Comparison of ENCODE assay signal across 22 mouse cellular contexts in genomic region chr12:81002841-81003635, GRCm38 (mm10). TPM values are rescaled to one million over a fixed set of nuclear protein-coding genes. Genes with fewer than 3 reads are reported as not detected.
DNase-seq lines count a peak whose midpoint lies in the region; ATAC-seq and TF ChIP-seq lines count a peak whose summit lies in the region.
"Had no signal": no experiment of that assay in that cellular context is flagged by ENCODE, and none has a peak within 500 bp of the region (broad histone marks: within the 10 kb centered on the region; RNA-seq: fewer than 3 reads in every experiment).

No protein-coding gene starts in this region.

- intact Hi-C loops in left cerebral cortex, adult 2 months (cut with DNase I), result no loop called here

- peaks cover 31% of the 10 kb centered on the region for H3K27me3 ChIP-seq in forebrain, embryonic 13.5 days
- H3K27me3 ChIP-seq in limb, embryonic 11.5 days (ENCODE audit: control insufficient read depth, insufficient read depth, low read length), result no peaks in the 10 kb centered on the region
- H3K27me3 ChIP-seq: hindbrain, embryonic 15.5 days; stomach, embryonic 15.5 days had no signal

- no peaks in the 10 kb centered on the region for H3K9me3 ChIP-seq in forebrain, embryonic 13.5 days (replicated peaks)
- no peaks in the 10 kb centered on the region for H3K9me3 ChIP-seq in limb, embryonic 11.5 days (ENCODE audit: control insufficient read depth, low read length)
- H3K9me3 ChIP-seq: embryonic facial prominence, embryonic 12.5 days; hindbrain, embryonic 15.5 days; stomach, embryonic 15.5 days had no signal

- peak overlapping the region; percentile 34 for H3K4me2 ChIP-seq in forebrain, embryonic 13.5 days
- peak overlapping the region; percentile 17 for H3K4me2 ChIP-seq in limb, embryonic 11.5 days (ENCODE audit: low read depth, severe bottlenecking)
- H3K4me2 ChIP-seq: embryonic facial prominence, embryonic 12.5 days; hindbrain, embryonic 15.5 days; liver, embryonic 11.5 days; lung, embryonic 14.5 days; stomach, embryonic 15.5 days had no signal

- DNase-seq in embryo, embryonic 10 days (ENCODE audit: low spot score), result peak; percentile 58
- peak; percentile 59 for DNase-seq in embryo, embryonic 11 days
- DNase-seq in limb, embryonic 11.5 days (ENCODE audit: low spot score), result peak; percentile 55
- DNase-seq in gastrocnemius, postnatal 10 days, result no peak
- no peak for DNase-seq in cerebellum, adult 9-11 months
- no peak for DNase-seq in left cerebral cortex, adult 2 months (ENCODE audit: extremely low spot score in 1 of 2, low spot score in 2 of 2)
- DNase-seq: cerebellum, postnatal 10 days; gastrocnemius, adult 2 months; heart, adult 2 months; heart, postnatal 10 days; kidney, adult 18-20 months; kidney, postnatal 14 days; lung, embryonic 14.5 days; midbrain, embryonic 14.5 days; spleen, adult 18-20 months had no signal

- 2% methylated on average over 13 of the region's 13 CpGs for WGBS in forebrain, embryonic 13.5 days
- 4% methylated on average over 13 of the region's 13 CpGs for WGBS in limb, embryonic 11.5 days

- peak; percentile 89 for ATAC-seq in forebrain, embryonic 13.5 days
- no peak for ATAC-seq in limb, embryonic 11.5 days (ENCODE audit: insufficient number of reproducible peaks, low FRiP score, low TSS enrichment, low read depth)

- H3K36me3 ChIP-seq in forebrain, embryonic 13.5 days (ENCODE audit: poor library complexity, severe bottlenecking), result no peaks in the 10 kb centered on the region
- no peaks in the 10 kb centered on the region for H3K36me3 ChIP-seq in limb, embryonic 11.5 days (ENCODE audit: control insufficient read depth, insufficient read depth, low read length)
- H3K36me3 ChIP-seq: embryonic facial prominence, embryonic 12.5 days; hindbrain, embryonic 15.5 days; stomach, embryonic 15.5 days had no signal

- no peak overlapping the region for H3K4me3 ChIP-seq in forebrain, embryonic 13.5 days
- H3K4me3 ChIP-seq in limb, embryonic 11.5 days (ENCODE audit: low read depth, low read length), result no peak overlapping the region
- no peak overlapping the region for H3K4me3 ChIP-seq in left cerebral cortex, adult 2 months
- H3K4me3 ChIP-seq: embryonic facial prominence, embryonic 12.5 days; gastrocnemius, adult 2 months; heart, adult 2 months; hindbrain, embryonic 15.5 days; stomach, embryonic 15.5 days had no signal

- no peak for TF ChIP-seq CTCF in left cerebral cortex, adult 2 months (IDR thresholded peaks at IDR 0.05)

- H3K27ac ChIP-seq in forebrain, embryonic 13.5 days, result peak overlapping the region; percentile 69
- H3K27ac ChIP-seq in limb, embryonic 11.5 days (replicated peaks; ENCODE audit: low read depth, low read length), result peak overlapping the region; percentile 45; the same call in 1 of the 2 replicates
- H3K27ac ChIP-seq in left cerebral cortex, adult 2 months, result no peak overlapping the region
- H3K27ac ChIP-seq: embryonic facial prominence, embryonic 12.5 days; gastrocnemius, adult 2 months; heart, adult 2 months; hindbrain, embryonic 15.5 days; macrophage; stomach, embryonic 15.5 days had no signal

- no peak overlapping the region for H3K9ac ChIP-seq in forebrain, embryonic 13.5 days
- H3K9ac ChIP-seq in limb, embryonic 11.5 days (ENCODE audit: low read length), result no peak overlapping the region
- H3K9ac ChIP-seq: embryonic facial prominence, embryonic 12.5 days; hindbrain, embryonic 15.5 days; lung, embryonic 14.5 days; stomach, embryonic 15.5 days had no signal

- peaks cover 27% of the 10 kb centered on the region for H3K4me1 ChIP-seq in forebrain, embryonic 13.5 days
- peaks cover 16% of the 10 kb centered on the region for H3K4me1 ChIP-seq in limb, embryonic 11.5 days (ENCODE audit: control insufficient read depth, insufficient read depth, low read length)

RNA-seq across cellular contexts. Expression of gene Smoc1, which starts 23.6 kb away (rescaled TPM):
- polyA plus RNA-seq in forebrain, embryonic 13.5 days (2015; fragmentation: Nextera tagmentation; extraction: Ambion mirVana), result 6.4 and 7.3 TPM in 2 replicates
- polyA plus RNA-seq in limb, embryonic 11.5 days (2014; fragmentation: Nextera tagmentation; extraction: Ambion mirVana), result 15.6 and 19.1 TPM in 2 replicates
- total RNA-seq in gastrocnemius, postnatal 10 days (2021), result 1 to 10 TPM; 2.5 to 3.3 TPM
- total RNA-seq in left cerebral cortex, adult 2 months (2021), result 1 to 10 TPM; 8.8 to 9.6 TPM

RNA-seq across cellular contexts. Expression of gene Slc10a1, which starts 34.5 kb away (rescaled TPM):
- 0.54 and 0.62 TPM in 2 replicates for polyA plus RNA-seq in forebrain, embryonic 13.5 days (2015; fragmentation: Nextera tagmentation; extraction: Ambion mirVana)
- polyA plus RNA-seq in limb, embryonic 11.5 days (2014; fragmentation: Nextera tagmentation; extraction: Ambion mirVana), result 0.47 and 0.78 TPM in 2 replicates
- under 1 TPM in 1 of 2 experiments, not detected in 1; 0.41 TPM for total RNA-seq in gastrocnemius, postnatal 10 days (2021)
- not detected for total RNA-seq in left cerebral cortex, adult 2 months (2021)
- total RNA-seq: gastrocnemius, adult 2 months; heart, adult 2 months; heart, postnatal 10 days; left cerebral cortex, postnatal 10 days had no signal
- polyA plus RNA-seq: heart, adult 2 months; macrophage had no signal

RNA-seq across cellular contexts. Expression of gene Srsf5, which starts 57.7 kb away (rescaled TPM):
- 528 and 549 TPM in 2 replicates for polyA plus RNA-seq in forebrain, embryonic 13.5 days (2015; fragmentation: Nextera tagmentation; extraction: Ambion mirVana)
- 363 and 435 TPM in 2 replicates for polyA plus RNA-seq in limb, embryonic 11.5 days (2014; fragmentation: Nextera tagmentation; extraction: Ambion mirVana)
- 100 to 1,000 TPM; 157 to 190 TPM for total RNA-seq in gastrocnemius, postnatal 10 days (2021)
- 100 to 1,000 TPM; 355 to 360 TPM for total RNA-seq in left cerebral cortex, adult 2 months (2021)

Comparison
In these comparisons a context has a peak if more than half of its experiments do, and no peak if none do; other contexts are left out.
1. DNase-seq: peak in embryo, embryonic 10 days (single experiment), embryo, embryonic 11 days (single experiment) and limb, embryonic 11.5 days (single experiment); none in gastrocnemius, postnatal 10 days (single experiment), cerebellum, adult 9-11 months (single experiment) and left cerebral cortex, adult 2 months (0 of 2).